Mouse (Mus musculus) liver, embryonic 16.5 days (tissue): ENCODE data around the gene Lbhd2. TPM values are rescaled to one million over a fixed set of nuclear protein-coding genes. Genes with fewer than 3 reads are reported as not detected.

ENCODE experiments used
- ATAC-seq: fragments of 200-750 bp; cut with Nextera tagmentation; 2 replicates; pipeline ENCODE4 v1.8.0; 2017; ENCODE audit warnings: low read depth, mild to moderate bottlenecking, moderate number of reproducible peaks, moderate library complexity
- H3K27ac ChIP-seq: fragments of 300-500 bp; sonication (generic); 2 replicates; pipeline ENCODE4 v1.5.1; 2014; ENCODE audit warnings: mild to moderate bottlenecking, low read length
- H3K27me3 ChIP-seq: fragments of 300-500 bp; sonication (generic); 2 replicates; pipeline ENCODE4 v1.6.1; 2014; ENCODE audit warnings: low read depth, low read length, mixed read lengths; ENCODE audit not compliant: control insufficient read depth, insufficient read depth
- H3K36me3 ChIP-seq: fragments of 300-500 bp; sonication (generic); 2 replicates; pipeline ENCODE4 v1.6.1; 2014; ENCODE audit warnings: mild to moderate bottlenecking; ENCODE audit not compliant: control insufficient read depth, insufficient read depth
- H3K4me1 ChIP-seq: fragments of 300-500 bp; sonication (generic); 2 replicates; pipeline ENCODE4 v1.6.1; 2014; ENCODE audit warnings: low read depth, low read length, mixed read lengths; ENCODE audit not compliant: control insufficient read depth
- H3K4me2 ChIP-seq: fragments of 300-500 bp; sonication (generic); 2 replicates; pipeline ENCODE4 v1.6.1; 2014; ENCODE audit warnings: low read depth, low read length, mixed read lengths
- H3K4me3 ChIP-seq: fragments of 300-500 bp; sonication (generic); 2 replicates; pipeline ENCODE4 v1.5.1; 2014; ENCODE audit warnings: low read depth, mild to moderate bottlenecking, low read length
- H3K9ac ChIP-seq: fragments of 300-500 bp; sonication (generic); 2 replicates; pipeline ENCODE4 v1.6.1; 2014; ENCODE audit warnings: low read depth, low read length
- H3K9me3 ChIP-seq: fragments of 300-500 bp; sonication (generic); replicated peaks from 2 replicates; pipeline ENCODE4 v1.6.1; 2016; ENCODE audit warnings: low read length; ENCODE audit not compliant: control insufficient read depth
- WGBS: fragments of 180-500 bp; shearing (Covaris S2); extraction: QIAGEN DNeasy Blood & Tissue Kit; methylation state at CpG from one replicate; pipeline ENCODE4 v1.1.7; 2014; ENCODE audit not compliant: insufficient replicate concordance; 5-methylcytosine and 5-hydroxymethylcytosine counted together
- polyA plus RNA-seq: library from polyadenylated mRNA; unstranded; fragments of >200 nt; fragmentation: Nextera tagmentation; extraction: Ambion mirVana; gene quantifications from 2 replicates; pipeline ENCODE4 v1.2.1, GENCODE M21; 2015

Lbhd2 gene
- polyA plus RNA-seq, 1 experiment from 2014 or later = not detected

DNA sequence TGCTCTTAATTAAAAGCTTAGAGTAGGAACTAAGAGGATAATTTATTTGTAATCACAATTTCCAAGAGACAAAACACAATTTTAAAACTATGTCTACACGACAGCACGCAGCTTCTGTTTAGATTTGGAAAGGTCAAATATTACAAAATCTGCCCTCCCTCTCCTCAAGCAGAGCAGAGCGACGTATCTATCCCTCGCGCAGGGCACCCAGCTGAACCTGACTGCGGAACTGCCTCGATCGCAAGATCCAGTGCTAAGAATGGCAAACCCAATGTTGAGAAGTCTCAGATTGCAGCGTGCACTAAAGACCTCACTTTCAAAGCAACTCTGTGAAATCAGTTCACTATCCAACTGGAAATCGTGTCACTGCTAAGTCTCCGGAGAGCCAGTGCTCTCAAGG, 31.1 kb upstream of the Lbhd2 start:
- peaks cover 4% of the 10 kb centered on the region for H3K4me1 ChIP-seq
- no peaks in the 10 kb centered on the region for H3K9me3 ChIP-seq
- peak overlapping the region; percentile 72 for H3K4me3 ChIP-seq
- H3K27ac ChIP-seq = no peak overlapping the region
- 58% methylated on average over 12 of the region's 12 CpGs for WGBS
- no peaks in the 10 kb centered on the region for H3K36me3 ChIP-seq
- H3K4me2 ChIP-seq = peak overlapping the region; percentile 69
- peaks cover 43% of the 10 kb centered on the region for H3K27me3 ChIP-seq
- H3K9ac ChIP-seq = 0 out of 2 replicates have a peak overlapping the region, but pooled peaks have one; percentile 33
- ATAC-seq = no peak

DNA sequence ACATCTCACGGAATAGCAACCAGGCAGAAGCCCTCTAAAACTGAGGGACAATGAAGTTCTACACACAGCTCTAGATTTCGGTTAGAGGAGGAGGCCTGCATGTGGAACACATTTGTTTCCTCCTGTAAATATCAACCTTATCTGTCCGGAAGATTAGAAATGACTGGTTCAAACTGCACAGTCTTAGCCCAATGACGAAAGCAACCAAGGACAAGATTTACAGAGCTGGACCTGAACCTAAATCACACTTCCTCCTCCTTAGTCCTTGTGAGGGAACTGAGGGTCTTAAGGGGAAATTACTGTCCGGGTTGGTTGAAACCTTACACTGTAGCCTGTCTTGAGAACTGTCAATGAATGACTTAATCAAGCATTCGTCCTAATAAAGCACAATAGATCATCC, 30.6 kb upstream of the Lbhd2 start:
- 0 out of 2 replicates have a peak overlapping the region, but pooled peaks have one; percentile 33 for H3K9ac ChIP-seq
- peak overlapping the region; percentile 69 for H3K4me2 ChIP-seq
- no peaks in the 10 kb centered on the region for H3K9me3 ChIP-seq
- no peaks in the 10 kb centered on the region for H3K36me3 ChIP-seq
- H3K4me1 ChIP-seq = peaks cover 4% of the 10 kb centered on the region
- H3K4me3 ChIP-seq = peak overlapping the region; percentile 72
- peaks cover 43% of the 10 kb centered on the region for H3K27me3 ChIP-seq
- no peak for ATAC-seq
- WGBS = 11% methylated on average over 6 of the region's 6 CpGs
- no peak overlapping the region for H3K27ac ChIP-seq

DNA sequence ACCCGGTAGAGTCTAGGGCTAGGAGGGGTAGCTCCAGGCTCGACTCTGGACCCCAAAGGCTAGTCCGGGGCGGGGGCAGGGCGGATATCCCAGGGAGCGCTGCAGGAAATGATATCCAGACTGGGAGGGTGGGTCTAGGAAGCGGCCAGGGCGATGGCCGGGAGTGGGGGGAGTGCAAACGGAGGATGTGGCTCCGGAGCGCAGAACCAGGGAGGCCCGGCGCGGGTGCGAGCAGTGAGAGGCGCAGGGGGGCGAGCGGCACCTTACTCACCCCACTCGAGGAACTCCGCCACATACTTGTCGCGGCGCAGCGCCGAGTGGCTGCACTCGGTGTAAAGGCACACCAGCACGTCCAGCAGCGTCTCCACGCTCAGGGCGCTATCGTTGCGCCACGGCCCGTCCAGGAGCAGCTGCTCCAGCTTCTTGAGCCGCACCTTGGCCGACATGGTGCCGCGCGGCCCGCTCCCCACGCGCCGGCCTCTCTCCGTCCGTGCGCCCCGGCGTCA, 29.7 kb upstream of the Lbhd2 start:
- peaks cover 43% of the 10 kb centered on the region for H3K27me3 ChIP-seq
- peak overlapping the region; percentile 61 for H3K9ac ChIP-seq
- WGBS = under 1% methylated on average over 45 of the region's 49 CpGs
- H3K27ac ChIP-seq = peak overlapping the region; percentile 75
- ATAC-seq = peak; percentile 16
- peaks cover 4% of the 10 kb centered on the region for H3K4me1 ChIP-seq
- H3K9me3 ChIP-seq = no peaks in the 10 kb centered on the region
- H3K4me2 ChIP-seq = peak overlapping the region; percentile 69
- H3K4me3 ChIP-seq = peak overlapping the region; percentile 72
- no peaks in the 10 kb centered on the region for H3K36me3 ChIP-seq

DNA sequence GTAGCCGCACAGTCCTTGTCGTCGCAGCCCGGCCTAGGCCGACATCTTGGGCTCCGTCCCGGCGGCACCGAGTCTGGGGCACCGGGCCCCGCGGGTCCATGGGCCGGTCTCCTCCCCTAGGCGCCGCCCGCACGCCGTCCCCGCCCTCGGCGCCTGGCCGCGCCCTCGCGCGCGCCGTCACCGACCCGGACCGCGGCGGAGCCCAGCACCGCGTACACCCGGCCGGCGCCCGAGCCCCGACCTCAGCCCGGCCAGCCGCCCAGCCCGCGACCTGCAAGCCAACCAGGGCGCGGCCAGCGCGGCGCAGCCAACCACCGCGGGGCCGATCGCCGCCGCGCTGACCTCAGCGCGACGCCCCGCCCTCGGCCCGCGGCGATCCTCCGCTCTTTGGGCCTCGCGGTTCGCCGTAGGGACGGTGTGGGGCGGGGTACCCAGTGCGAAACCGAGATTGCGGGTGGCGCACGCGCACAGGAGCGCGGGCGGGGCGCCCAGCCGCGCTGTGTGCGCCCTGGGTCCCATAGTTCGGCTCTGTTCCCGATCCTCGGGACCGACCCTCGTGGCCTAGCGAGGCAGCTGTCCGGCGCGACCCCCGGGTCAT, 29.1 kb upstream of the Lbhd2 start, which contains the start of gene Cdc42bpb:
Cdc42bpb (minus strand) TSS at position 343 of the 598 bp plus-strand sequence.
- Histone ChIP-seq H3K36me3 (no peaks in the 10 kb centered on the region), H3K4me3 (peak within 1 kb of the TSS; percentile 72), H3K9ac (peak within 1 kb of the TSS; percentile 61), H3K27me3 (peaks cover 43% of the 10 kb centered on the region), H3K4me1 (peaks cover 4% of the 10 kb centered on the region), H3K4me2 (peak within 1 kb of the TSS; percentile 69), H3K9me3 (no peaks in the 10 kb centered on the region), H3K27ac (peak within 1 kb of the TSS; percentile 75)
- whole genome bisulfite sequencing = 0% methylated on average over 84 of the region's 94 CpGs
- ATAC-seq = peak; percentile 89

DNA sequence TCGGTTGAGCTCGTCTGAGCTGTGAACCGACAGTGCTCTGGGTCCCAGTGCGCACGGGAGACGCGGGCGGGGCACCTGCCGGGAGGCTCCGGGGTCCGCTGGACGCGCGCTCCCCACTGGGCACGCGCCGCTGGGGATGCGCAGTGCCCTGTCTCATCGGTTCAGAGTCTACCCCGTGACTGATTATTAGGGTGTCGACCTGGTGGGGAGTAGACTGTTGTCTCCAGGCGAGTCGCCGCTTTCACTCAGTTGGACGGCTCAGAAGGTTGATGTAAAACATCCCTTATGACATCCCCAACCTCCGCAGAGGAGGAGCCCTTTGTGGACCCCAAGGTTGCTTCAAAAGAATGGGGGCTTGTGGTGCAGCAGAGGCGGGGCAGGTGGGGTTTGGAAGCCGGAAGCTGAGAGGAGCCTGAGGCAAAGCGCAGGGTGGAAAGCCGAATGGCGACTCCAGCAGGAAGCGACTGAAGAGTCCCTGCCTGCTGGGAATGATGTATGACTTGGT, 28.6 kb upstream of the Lbhd2 start:
- H3K27ac ChIP-seq = peak overlapping the region; percentile 61
- H3K4me2 ChIP-seq = peak overlapping the region; percentile 69
- H3K9me3 ChIP-seq = no peaks in the 10 kb centered on the region
- peaks cover 43% of the 10 kb centered on the region for H3K27me3 ChIP-seq
- H3K36me3 ChIP-seq = no peaks in the 10 kb centered on the region
- H3K4me1 ChIP-seq = peaks cover 4% of the 10 kb centered on the region
- peak overlapping the region; percentile 72 for H3K4me3 ChIP-seq
- peak; percentile 26 for ATAC-seq
- H3K9ac ChIP-seq = peak overlapping the region; percentile 58
- under 1% methylated on average over 32 of the region's 32 CpGs for WGBS

DNA sequence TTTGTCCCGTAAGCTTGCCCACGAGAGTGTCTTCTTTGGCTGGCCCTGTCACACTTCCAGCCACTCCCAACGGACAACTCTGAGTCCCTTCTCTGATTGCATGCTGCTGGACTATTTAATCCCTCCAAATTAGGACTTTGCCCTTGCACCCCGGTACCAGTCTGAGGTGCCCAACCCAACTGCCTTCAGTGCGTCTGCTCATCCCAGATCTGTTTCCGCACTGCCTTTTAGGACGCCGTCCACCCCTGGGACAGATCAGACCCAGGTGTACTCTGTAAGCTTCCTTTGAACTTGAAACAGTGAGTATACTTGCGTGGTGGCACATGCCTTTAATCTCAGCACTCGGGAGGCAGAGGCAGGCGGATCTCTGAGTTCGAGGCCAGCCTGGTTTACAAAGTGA, 27.8 kb upstream of the Lbhd2 start:
- Histone ChIP-seq H3K4me1 (peaks cover 3% of the 10 kb centered on the region), H3K9ac (no peak overlapping the region), H3K27me3 (peaks cover 43% of the 10 kb centered on the region), H3K4me2 (0 out of 2 replicates have a peak overlapping the region, but pooled peaks have one; percentile 69), H3K4me3 (no peak overlapping the region), H3K27ac (no peak overlapping the region), H3K9me3 (no peaks in the 10 kb centered on the region), H3K36me3 (no peaks in the 10 kb centered on the region)
- no peak for ATAC-seq
- 64% methylated on average over 12 of the region's 12 CpGs for WGBS

DNA sequence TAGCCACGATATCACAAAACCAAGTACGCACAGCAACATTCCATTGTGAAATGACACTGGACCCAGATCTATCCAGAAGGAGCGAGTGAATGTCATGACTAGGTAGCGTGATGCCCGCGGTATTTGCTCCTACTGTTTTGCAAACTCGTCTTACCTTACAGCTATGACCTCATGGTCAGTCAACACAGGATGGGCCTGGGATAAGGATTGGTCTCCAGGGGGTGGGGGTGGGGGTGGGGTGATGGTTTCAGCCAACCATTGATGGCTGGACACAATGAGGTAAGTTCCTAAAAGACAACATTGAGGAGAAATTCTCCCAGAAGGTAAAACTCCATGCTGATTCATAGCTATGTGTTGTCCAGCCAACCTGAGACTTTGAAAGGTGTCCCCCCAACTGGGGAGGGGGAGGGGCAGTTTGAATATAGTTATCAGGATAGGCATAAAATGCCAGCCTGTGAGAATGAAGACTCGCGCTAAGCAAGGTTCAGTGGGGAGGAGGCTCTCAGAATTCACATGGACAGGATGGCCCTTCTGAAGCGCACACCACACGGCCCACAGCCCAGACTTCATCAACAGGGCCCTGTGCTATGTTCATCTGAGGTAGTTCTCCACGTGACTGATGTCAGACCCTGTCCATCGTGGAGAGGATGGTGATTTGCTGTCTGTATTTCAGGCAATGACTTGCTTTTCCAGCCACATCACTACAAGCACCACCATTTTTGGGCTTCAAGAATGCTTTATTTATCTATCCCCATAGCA, 20.5 kb upstream of the Lbhd2 start:
- Histone ChIP-seq H3K9ac (no peak overlapping the region), H3K4me3 (no peak overlapping the region), H3K9me3 (no peaks in the 10 kb centered on the region), H3K27me3 (no peaks in the 10 kb centered on the region; the same call in none of the 2 replicates), H3K27ac (no peak overlapping the region), H3K36me3 (no peaks in the 10 kb centered on the region), H3K4me1 (no peaks in the 10 kb centered on the region; the same call in 1 of the 2 replicates), H3K4me2 (no peak overlapping the region)
- WGBS = 70% methylated on average over 13 of the region's 13 CpGs
- 0 out of 2 replicates have a peak, but pooled peaks have one; percentile 20 for ATAC-seq

DNA sequence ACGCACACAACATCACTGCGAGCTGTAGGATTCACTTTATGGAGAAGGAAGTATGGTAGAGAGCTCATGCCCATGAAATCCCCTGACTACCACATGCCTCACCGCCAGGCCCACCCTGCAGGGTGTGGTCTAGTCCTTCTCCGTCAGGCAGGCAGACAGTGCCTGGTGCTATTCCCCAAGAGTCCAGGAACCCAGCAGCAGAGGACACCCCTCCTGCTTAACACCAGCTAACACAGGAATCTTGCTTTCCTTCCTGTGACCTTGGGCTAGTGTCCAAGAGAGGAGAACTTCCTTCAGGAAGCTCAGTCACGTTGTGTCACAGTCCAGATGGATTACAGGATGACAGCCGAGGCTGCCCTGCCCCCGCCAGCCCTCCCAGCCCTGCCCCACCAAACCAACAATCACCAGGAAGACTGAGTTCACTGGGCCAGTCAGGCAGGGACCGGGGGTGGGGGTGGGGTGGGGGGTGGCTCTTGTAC, 19.9 kb upstream of the Lbhd2 start:
- peak; percentile 77 for ATAC-seq
- Histone ChIP-seq H3K36me3 (no peaks in the 10 kb centered on the region), H3K9me3 (no peaks in the 10 kb centered on the region), H3K4me2 (no peak overlapping the region), H3K27me3 (no peaks in the 10 kb centered on the region; the same call in 1 of the 2 replicates), H3K4me3 (no peak overlapping the region), H3K9ac (no peak overlapping the region), H3K27ac (no peak overlapping the region), H3K4me1 (no peaks in the 10 kb centered on the region)
- 28% methylated on average over 8 of the region's 8 CpGs for WGBS
